Mouse (Mus musculus): ENCODE results near the gene Sell. TPM values are rescaled to one million over a fixed set of nuclear protein-coding genes. Genes with fewer than 3 reads are reported as not detected.
A peak's percentile ranks its signal among the peaks of the same experiment; 100 is the strongest.

Gene Sell
- polyA plus RNA-seq, 1 experiment from 2014 or later, result 0.26 TPM

GRCm38 (mm10) chr1:164061278-164061677, 504 bp upstream of the Sell start:
- no peaks in the 10 kb centered on the region for H3K4me1 ChIP-seq (ENCODE audit: insufficient read depth)
- peak; percentile 61 for TF ChIP-seq CTCF (IDR thresholded peaks at IDR 0.05; ENCODE audit: low read depth)
- DNase-seq, result peak; percentile 61

GRCm38 (mm10) chr1:164062856-164063255, 1.1 kb downstream of the Sell start:
- Histone ChIP-seq H3K4me1 (ENCODE audit: insufficient read depth) (no peaks in the 10 kb centered on the region), H3K9ac (no peak overlapping the region), H3K4me3 (ENCODE audit: low read depth, low read length) (no peak overlapping the region), H3K36me3 (ENCODE audit: insufficient read depth) (no peaks in the 10 kb centered on the region), H3K4me2 (no peak overlapping the region), H3K27ac (ENCODE audit: low read depth) (no peak overlapping the region), H3K9me3 (ENCODE audit: low read depth, low read length) (no peaks in the 10 kb centered on the region), H3K27me3 (ENCODE audit: insufficient read depth, low read length) (no peaks in the 10 kb centered on the region)
- ATAC-seq (ENCODE audit: insufficient read depth) (no peak), DNase-seq (no peak)
- 22% methylated on average over 2 of the region's 2 CpGs for WGBS
- TF ChIP-seq CTCF (IDR thresholded peaks at IDR 0.05; ENCODE audit: low read depth), result no peak

More at GRCm38 (mm10) chr1:164061278-164061677, 504 bp upstream of the Sell start:
- Histone ChIP-seq H3K4me2 (no peak overlapping the region), H3K36me3 (ENCODE audit: insufficient read depth) (no peaks in the 10 kb centered on the region), H3K27ac (ENCODE audit: low read depth) (no peak overlapping the region), H3K9ac (no peak overlapping the region), H3K9me3 (ENCODE audit: low read depth, low read length) (no peaks in the 10 kb centered on the region), H3K27me3 (ENCODE audit: insufficient read depth, low read length) (no peaks in the 10 kb centered on the region), H3K4me3 (ENCODE audit: low read depth, low read length) (no peak overlapping the region)
- 30% methylated on average over 4 of the region's 4 CpGs for WGBS
- no peak for ATAC-seq (ENCODE audit: insufficient read depth)

GRCm38 (mm10) chr1:164063745-164064144, 2.0 kb downstream of the Sell start:
- H3K27ac ChIP-seq (ENCODE audit: low read depth), result no peak overlapping the region
- TF ChIP-seq CTCF (IDR thresholded peaks at IDR 0.05; ENCODE audit: low read depth), result no peak
- no peak for DNase-seq
- H3K4me3 ChIP-seq (ENCODE audit: low read depth, low read length), result no peak overlapping the region
- H3K9ac ChIP-seq, result no peak overlapping the region
- H3K9me3 ChIP-seq (ENCODE audit: low read depth, low read length), result no peaks in the 10 kb centered on the region
- ATAC-seq (ENCODE audit: insufficient read depth), result no peak
- 46% methylated on average over 3 of the region's 3 CpGs for WGBS
- H3K36me3 ChIP-seq (ENCODE audit: insufficient read depth), result no peaks in the 10 kb centered on the region
- no peak overlapping the region for H3K4me2 ChIP-seq
- no peaks in the 10 kb centered on the region for H3K4me1 ChIP-seq (ENCODE audit: insufficient read depth)
- no peaks in the 10 kb centered on the region for H3K27me3 ChIP-seq (ENCODE audit: insufficient read depth, low read length)

- no peaks in the 10 kb centered on the region for H3K4me1 ChIP-seq (ENCODE audit: insufficient read depth)
- no peak for DNase-seq
- TF ChIP-seq CTCF (IDR thresholded peaks at IDR 0.05; ENCODE audit: low read depth), result no peak
- no peak overlapping the region for H3K4me3 ChIP-seq (ENCODE audit: low read depth, low read length)
- H3K9me3 ChIP-seq (ENCODE audit: low read depth, low read length), result no peaks in the 10 kb centered on the region
- H3K36me3 ChIP-seq (ENCODE audit: insufficient read depth), result no peaks in the 10 kb centered on the region
- H3K4me2 ChIP-seq, result no peak overlapping the region
- H3K27me3 ChIP-seq (ENCODE audit: insufficient read depth, low read length), result no peaks in the 10 kb centered on the region
- no peak for ATAC-seq (ENCODE audit: insufficient read depth)
- no peak overlapping the region for H3K27ac ChIP-seq (ENCODE audit: low read depth)
- no peak overlapping the region for H3K9ac ChIP-seq
Measured at GRCm38 (mm10) chr1:164069261-164069660, 7.5 kb downstream of the Sell start.

GRCm38 (mm10) chr1:164070461-164070860, 8.7 kb downstream of the Sell start:
- Histone ChIP-seq H3K27me3 (ENCODE audit: insufficient read depth, low read length) (no peaks in the 10 kb centered on the region), H3K9me3 (ENCODE audit: low read depth, low read length) (no peaks in the 10 kb centered on the region), H3K4me1 (ENCODE audit: insufficient read depth) (no peaks in the 10 kb centered on the region), H3K27ac (ENCODE audit: low read depth) (no peak overlapping the region), H3K4me3 (ENCODE audit: low read depth, low read length) (no peak overlapping the region), H3K9ac (no peak overlapping the region), H3K4me2 (no peak overlapping the region), H3K36me3 (ENCODE audit: insufficient read depth) (no peaks in the 10 kb centered on the region)
- no peak for TF ChIP-seq CTCF (IDR thresholded peaks at IDR 0.05; ENCODE audit: low read depth)
- no peak for DNase-seq
- WGBS, result 74% methylated on average over 4 of the region's 4 CpGs
- ATAC-seq (ENCODE audit: insufficient read depth), result no peak

- no peaks in the 10 kb centered on the region for H3K4me1 ChIP-seq (ENCODE audit: insufficient read depth)
- H3K4me3 ChIP-seq (ENCODE audit: low read depth, low read length), result no peak overlapping the region
- no peaks in the 10 kb centered on the region for H3K36me3 ChIP-seq (ENCODE audit: insufficient read depth)
- no peaks in the 10 kb centered on the region for H3K9me3 ChIP-seq (ENCODE audit: low read depth, low read length)
- no peak overlapping the region for H3K4me2 ChIP-seq
- ATAC-seq (ENCODE audit: insufficient read depth), result no peak
- H3K9ac ChIP-seq, result no peak overlapping the region
- no peak for TF ChIP-seq CTCF (IDR thresholded peaks at IDR 0.05; ENCODE audit: low read depth)
- no peak for DNase-seq
- no peaks in the 10 kb centered on the region for H3K27me3 ChIP-seq (ENCODE audit: insufficient read depth, low read length)
- WGBS, result 76% methylated on average over 7 of the region's 7 CpGs
- H3K27ac ChIP-seq (ENCODE audit: low read depth), result no peak overlapping the region
Measured at GRCm38 (mm10) chr1:164071111-164071510, 9.3 kb downstream of the Sell start.

GRCm38 (mm10) chr1:164072001-164072400, 10.2 kb downstream of the Sell start:
- H3K4me3 ChIP-seq (ENCODE audit: low read depth, low read length), result no peak overlapping the region
- DNase-seq (no peak), ATAC-seq (ENCODE audit: insufficient read depth) (no peak)
- 79% methylated on average over 4 of the region's 4 CpGs for WGBS
- no peaks in the 10 kb centered on the region for H3K36me3 ChIP-seq (ENCODE audit: insufficient read depth)
- H3K27me3 ChIP-seq (ENCODE audit: insufficient read depth, low read length), result no peaks in the 10 kb centered on the region
- no peak overlapping the region for H3K9ac ChIP-seq
- no peak overlapping the region for H3K27ac ChIP-seq (ENCODE audit: low read depth)
- no peak overlapping the region for H3K4me2 ChIP-seq
- TF ChIP-seq CTCF (IDR thresholded peaks at IDR 0.05; ENCODE audit: low read depth), result no peak
- no peaks in the 10 kb centered on the region for H3K9me3 ChIP-seq (ENCODE audit: low read depth, low read length)
- no peaks in the 10 kb centered on the region for H3K4me1 ChIP-seq (ENCODE audit: insufficient read depth)

- Histone ChIP-seq H3K27ac (ENCODE audit: low read depth) (no peak overlapping the region), H3K4me1 (ENCODE audit: insufficient read depth) (no peaks in the 10 kb centered on the region), H3K27me3 (ENCODE audit: insufficient read depth, low read length) (no peaks in the 10 kb centered on the region), H3K4me2 (no peak overlapping the region), H3K36me3 (ENCODE audit: insufficient read depth) (no peaks in the 10 kb centered on the region), H3K9ac (no peak overlapping the region), H3K9me3 (ENCODE audit: low read depth, low read length) (no peaks in the 10 kb centered on the region), H3K4me3 (ENCODE audit: low read depth, low read length) (no peak overlapping the region)
- no peak for TF ChIP-seq CTCF (IDR thresholded peaks at IDR 0.05; ENCODE audit: low read depth)
- DNase-seq (no peak), ATAC-seq (ENCODE audit: insufficient read depth) (no peak)
- 77% methylated on average over 9 of the region's 9 CpGs for WGBS
Measured at GRCm38 (mm10) chr1:164073091-164073490, 11.3 kb downstream of the Sell start.

Data from lung, embryonic 14.5 days (tissue).